Mouse (Mus musculus): ENCODE measurements at regions not wholly inside any gene's neighbourhood (a gene's known extent, or its start where the extent isn't known, plus 50 kb on each side); places are given as distances from the start of the nearest gene placed in this dataset.

- TF ChIP-seq E2F4 (IDR thresholded peaks at IDR 0.05; ENCODE audit: borderline replicate concordance, low read depth, low read length): no peak
- TF ChIP-seq GABPA (IDR thresholded peaks at IDR 0.05; ENCODE audit: low read depth, low read length): no peak
- TF ChIP-seq MYB (IDR thresholded peaks at IDR 0.05; ENCODE audit: low read depth, low read length): no peak
- TF ChIP-seq MAX (IDR thresholded peaks at IDR 0.05; ENCODE audit: low read length): no peak
- no peak for TF ChIP-seq EP300 (IDR thresholded peaks at IDR 0.05; ENCODE audit: low read depth in 1 of 2, low read length in 2 of 2)
- TF ChIP-seq ZKSCAN1 (IDR thresholded peaks at IDR 0.05; ENCODE audit: low read depth, low read length): no peak
- no peak for TF ChIP-seq HCFC1 (IDR thresholded peaks at IDR 0.05; ENCODE audit: low read depth, low read length)
- Histone ChIP-seq H3K36me3 (ENCODE audit: control insufficient read depth in 1 of 2, insufficient read depth in 2 of 2, low read length in 2 of 2) (no peaks in the 10 kb centered on the region), H3K27me3 (ENCODE audit: control insufficient read depth in 1 of 2, insufficient read depth in 2 of 2, low read length in 2 of 2) (peaks cover 2% of the 10 kb centered on the region in 2 experiments), H3K4me3 (ENCODE audit: control insufficient read depth in 1 of 2, insufficient read depth in 1 of 2, low read depth in 2 of 2, low read length in 2 of 2) (no peak overlapping the region), H3K27ac (ENCODE audit: control insufficient read depth, low read depth, low read length) (no peak overlapping the region), H3K9ac (ENCODE audit: control insufficient read depth, low read depth, low read length, poor library complexity, severe bottlenecking) (no peak overlapping the region), H3K4me1 (ENCODE audit: control insufficient read depth in 1 of 2, insufficient read depth in 2 of 2, low read length in 2 of 2) (no peaks in the 10 kb centered on the region), H3K79me2 (ENCODE audit: control insufficient read depth, insufficient read depth, low read length, poor library complexity) (no peaks in the 10 kb centered on the region), H3K9me3 (replicated peaks; ENCODE audit: insufficient read depth, low read length) (no peaks in the 10 kb centered on the region)
- DNase-seq (ENCODE audit: low read depth, low spot score): no peak
Measured at GRCm38 (mm10) chr14:62030059-62030458, 262.3 kb upstream of the Rnaseh2b start.

GRCm38 (mm10) chr14:62033661-62034060, 258.7 kb upstream of the Rnaseh2b start:
- H3K9me3 ChIP-seq (replicated peaks; ENCODE audit: insufficient read depth, low read length): no peaks in the 10 kb centered on the region
- no peak for TF ChIP-seq HCFC1 (IDR thresholded peaks at IDR 0.05; ENCODE audit: low read depth, low read length)
- TF ChIP-seq TAL1 (IDR thresholded peaks at IDR 0.05; ENCODE audit: low read length): no peak
- TF ChIP-seq EP300 (IDR thresholded peaks at IDR 0.05; ENCODE audit: low read depth in 1 of 2, low read length in 2 of 2): no peak
- TF ChIP-seq MEF2A (IDR thresholded peaks at IDR 0.05; ENCODE audit: extremely low read depth, insufficient replicate concordance, low read depth, low read length, poor library complexity, severe bottlenecking): no peak
- no peak for TF ChIP-seq CHD2 (IDR thresholded peaks at IDR 0.05; ENCODE audit: low read length)
- TF ChIP-seq RAD21 (IDR thresholded peaks at IDR 0.05; ENCODE audit: low read depth, low read length): no peak
- TF ChIP-seq POLR2AphosphoS5 (IDR thresholded peaks at IDR 0.05; ENCODE audit: borderline replicate concordance, low read depth, low read length): no peak
- no peak for TF ChIP-seq ZKSCAN1 (IDR thresholded peaks at IDR 0.05; ENCODE audit: low read depth, low read length)
- no peak for TF ChIP-seq MYB (IDR thresholded peaks at IDR 0.05; ENCODE audit: low read depth, low read length)
- no peak for TF ChIP-seq CTCF (IDR thresholded peaks at IDR 0.05 in 2 of 3, conservative IDR thresholded peaks at IDR 0.05 in 1 of 3; ENCODE audit: control insufficient read depth in 1 of 3, insufficient read depth in 1 of 3, low read depth in 2 of 3, low read length in 3 of 3, poor library complexity in 1 of 3, severe bottlenecking in 1 of 3)
- no peak for TF ChIP-seq CHD1 (IDR thresholded peaks at IDR 0.05; ENCODE audit: low read depth, low read length)
- no peak for TF ChIP-seq GATA1 (IDR thresholded peaks at IDR 0.05; ENCODE audit: low read depth, low read length)
- no peaks in the 10 kb centered on the region for H3K4me1 ChIP-seq (ENCODE audit: control insufficient read depth in 1 of 2, insufficient read depth in 2 of 2, low read length in 2 of 2)
- no peak for DNase-seq (ENCODE audit: low read depth, low spot score)
- H3K9ac ChIP-seq (ENCODE audit: control insufficient read depth, low read depth, low read length, poor library complexity, severe bottlenecking): no peak overlapping the region
- peaks cover 2% of the 10 kb centered on the region in 2 experiments for H3K27me3 ChIP-seq (ENCODE audit: control insufficient read depth in 1 of 2, insufficient read depth in 2 of 2, low read length in 2 of 2)
- no peak overlapping the region for H3K4me3 ChIP-seq (ENCODE audit: control insufficient read depth in 1 of 2, insufficient read depth in 1 of 2, low read depth in 2 of 2, low read length in 2 of 2)
- H3K27ac ChIP-seq (ENCODE audit: control insufficient read depth, low read depth, low read length): no peak overlapping the region
- no peaks in the 10 kb centered on the region for H3K36me3 ChIP-seq (ENCODE audit: control insufficient read depth in 1 of 2, insufficient read depth in 2 of 2, low read length in 2 of 2)
- H3K79me2 ChIP-seq (ENCODE audit: control insufficient read depth, insufficient read depth, low read length, poor library complexity): no peaks in the 10 kb centered on the region

All from MEL (cell line).